ENCODE assay signal across 15 mouse cellular contexts in the genomic region with DNA sequence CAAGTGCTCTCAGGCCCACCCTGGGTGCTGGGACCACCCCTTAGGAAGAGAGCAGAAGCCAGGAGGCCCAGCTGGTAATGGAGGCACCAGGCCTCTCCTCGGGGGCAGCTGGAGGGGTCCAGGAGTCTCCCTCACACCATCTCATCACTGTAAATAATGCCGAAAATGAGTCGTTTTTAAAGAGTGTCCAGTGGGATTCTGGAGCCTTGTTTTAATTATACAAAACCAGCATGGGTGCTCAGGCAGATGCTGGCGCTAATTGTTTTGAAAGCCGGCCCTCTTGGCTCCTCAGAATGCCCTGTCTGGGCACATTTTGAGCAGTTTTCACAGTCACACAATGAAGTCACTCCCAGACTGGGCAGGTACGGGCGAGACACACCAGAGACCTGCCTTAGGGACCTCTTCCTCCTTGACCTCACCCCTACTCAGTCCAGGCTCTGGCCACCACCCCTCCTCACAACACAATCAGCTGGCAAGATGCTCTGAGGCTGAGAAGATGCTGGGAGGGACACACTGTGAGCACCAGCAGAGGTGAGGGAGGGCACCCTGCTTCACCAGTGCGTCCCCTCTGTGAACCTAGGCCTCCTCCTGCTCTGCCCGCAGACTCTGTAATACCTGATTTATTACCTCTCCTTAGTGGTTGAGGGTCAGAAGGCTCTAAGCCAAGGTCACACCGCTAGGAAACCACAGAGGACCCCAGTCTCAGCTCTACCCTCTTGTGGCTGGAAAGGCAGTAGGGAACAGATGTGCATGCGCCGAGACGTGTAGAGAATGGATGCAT.
A peak's percentile ranks its signal among the peaks of the same experiment; 100 is the strongest.
DNase-seq lines count a peak whose midpoint lies in the region; ATAC-seq lines count a peak whose summit lies in the region.
"Had no signal": no experiment of that assay in that cellular context is flagged by ENCODE, and none has a peak within 500 bp of the region (broad histone marks: within the 10 kb centered on the region; RNA-seq: fewer than 3 reads in every experiment).

No protein-coding gene starts in this region.

- H3K4me2 ChIP-seq in hindbrain, embryonic 11.5 days (replicated peaks; ENCODE audit: low read depth, low read length), result no peak overlapping the region
- H3K4me2 ChIP-seq in neural tube, embryonic 15.5 days, result peak overlapping the region; percentile 51
- H3K4me2 ChIP-seq: heart, embryonic 15.5 days had no signal

- no peak overlapping the region for H3K9ac ChIP-seq in hindbrain, embryonic 11.5 days (ENCODE audit: low read depth, low read length)
- H3K9ac ChIP-seq in neural tube, embryonic 15.5 days (replicated peaks), result 0 out of 2 replicates have a peak overlapping the region, but pooled peaks have one; percentile 37
- H3K9ac ChIP-seq: heart, embryonic 15.5 days had no signal

- peak overlapping the region; percentile 87 for H3K27ac ChIP-seq in hindbrain, embryonic 11.5 days (ENCODE audit: low read depth, low read length)
- peak overlapping the region; percentile 70; the same call in 1 of the 2 replicates for H3K27ac ChIP-seq in midbrain, embryonic 10.5 days (replicated peaks)
- H3K27ac ChIP-seq in neural tube, embryonic 15.5 days (replicated peaks), result peak overlapping the region; percentile 87
- H3K27ac ChIP-seq: heart, embryonic 15.5 days had no signal

- intact Hi-C loops in left cerebral cortex, postnatal 4 days (cut with DNase I), result no loop called here

- no peaks in the 10 kb centered on the region for H3K36me3 ChIP-seq in hindbrain, embryonic 11.5 days (ENCODE audit: control insufficient read depth, insufficient read depth, low read length)
- no peaks in the 10 kb centered on the region for H3K36me3 ChIP-seq in midbrain, embryonic 10.5 days
- H3K36me3 ChIP-seq in neural tube, embryonic 15.5 days, result no peaks in the 10 kb centered on the region
- H3K36me3 ChIP-seq: heart, embryonic 15.5 days had no signal

- peaks cover 8% of the 10 kb centered on the region; the same call in 1 of the 2 replicates for H3K4me1 ChIP-seq in hindbrain, embryonic 11.5 days (replicated peaks; ENCODE audit: control insufficient read depth, insufficient read depth, low read length)
- peaks cover 27% of the 10 kb centered on the region for H3K4me1 ChIP-seq in midbrain, embryonic 10.5 days
- H3K4me1 ChIP-seq in neural tube, embryonic 15.5 days, result peaks cover 46% of the 10 kb centered on the region
- H3K4me1 ChIP-seq: heart, embryonic 15.5 days had no signal

- no peaks in the 10 kb centered on the region for H3K9me3 ChIP-seq in hindbrain, embryonic 11.5 days (ENCODE audit: control insufficient read depth, low read length)
- H3K9me3 ChIP-seq in midbrain, embryonic 10.5 days (replicated peaks), result no peaks in the 10 kb centered on the region
- H3K9me3 ChIP-seq in neural tube, embryonic 15.5 days (replicated peaks), result no peaks in the 10 kb centered on the region
- H3K9me3 ChIP-seq: heart, embryonic 15.5 days had no signal

- H3K4me3 ChIP-seq in hindbrain, embryonic 11.5 days (ENCODE audit: low read depth, low read length), result no peak overlapping the region
- H3K4me3 ChIP-seq in midbrain, embryonic 10.5 days, result no peak overlapping the region
- H3K4me3 ChIP-seq in neural tube, embryonic 15.5 days (replicated peaks), result no peak overlapping the region
- H3K4me3 ChIP-seq: heart, embryonic 15.5 days; myocyte had no signal

- WGBS in hindbrain, embryonic 11.5 days, result 56% methylated on average over 13 of the region's 13 CpGs
- 77% methylated on average over 13 of the region's 13 CpGs for WGBS in midbrain, embryonic 10.5 days
- WGBS in neural tube, embryonic 15.5 days, result 15% methylated on average over 13 of the region's 13 CpGs

- no peaks in the 10 kb centered on the region for H3K27me3 ChIP-seq in hindbrain, embryonic 11.5 days (ENCODE audit: control insufficient read depth, insufficient read depth, low read length)
- H3K27me3 ChIP-seq in midbrain, embryonic 10.5 days (ENCODE audit: low read depth, poor library complexity, severe bottlenecking), result no peaks in the 10 kb centered on the region
- no peaks in the 10 kb centered on the region for H3K27me3 ChIP-seq in neural tube, embryonic 15.5 days (replicated peaks)

- peak; percentile 55 for DNase-seq in left cerebral cortex, postnatal 4 days
- DNase-seq in left cerebral cortex, adult 11 months (ENCODE audit: low spot score), result no peak
- DNase-seq in hindbrain, embryonic 11.5 days (ENCODE audit: low spot score), result peak; percentile 34
- DNase-seq in midbrain, embryonic 10.5 days (ENCODE audit: low spot score), result no peak
- DNase-seq in ovary, postnatal 14 days (ENCODE audit: low spot score), result no peak
- no peak for DNase-seq in left cerebral cortex, adult 8-10 months (ENCODE audit: low spot score in 2 of 2)
- DNase-seq in gastrocnemius, adult 8-10 months (ENCODE audit: low spot score in 2 of 2), result no peak
- DNase-seq: adrenal gland, adult 8-10 months; kidney, adult 8-10 months; lung, postnatal 10 days had no signal

- ATAC-seq in hindbrain, embryonic 11.5 days (ENCODE audit: low FRiP score), result peak; percentile 28; the same call in 1 of the 2 replicates
- no peak for ATAC-seq in neural tube, embryonic 15.5 days (ENCODE audit: low FRiP score)
- ATAC-seq: CD4-positive, CD25-positive, alpha-beta regulatory T cell, adult 4 months; Patski had no signal

Comparison
In these comparisons a context has a peak if more than half of its experiments do, and no peak if none do; other contexts are left out.
1. DNase-seq: peak in left cerebral cortex, postnatal 4 days (single experiment) and hindbrain, embryonic 11.5 days (single experiment); none in left cerebral cortex, adult 11 months (single experiment), midbrain, embryonic 10.5 days (single experiment), ovary, postnatal 14 days (single experiment), left cerebral cortex, adult 8-10 months (0 of 2) and gastrocnemius, adult 8-10 months (0 of 2).
2. Peak in every context shown above with its lines, with median percentiles within 50 percentile points of each other: H3K27ac ChIP-seq.